Mouse (Mus musculus): ENCODE results near the gene Timm29. TPM values are rescaled to one million over a fixed set of nuclear protein-coding genes. Genes with fewer than 3 reads are reported as not detected.
"Not testable (repeated sequence)": the region's sequence is repeated elsewhere in the genome, so short reads cannot be mapped to it uniquely, and the experiment has no call there.

Timm29 gene
- polyA plus RNA-seq, 1 experiment from 2014 or later, result 29.3 TPM

DNA sequence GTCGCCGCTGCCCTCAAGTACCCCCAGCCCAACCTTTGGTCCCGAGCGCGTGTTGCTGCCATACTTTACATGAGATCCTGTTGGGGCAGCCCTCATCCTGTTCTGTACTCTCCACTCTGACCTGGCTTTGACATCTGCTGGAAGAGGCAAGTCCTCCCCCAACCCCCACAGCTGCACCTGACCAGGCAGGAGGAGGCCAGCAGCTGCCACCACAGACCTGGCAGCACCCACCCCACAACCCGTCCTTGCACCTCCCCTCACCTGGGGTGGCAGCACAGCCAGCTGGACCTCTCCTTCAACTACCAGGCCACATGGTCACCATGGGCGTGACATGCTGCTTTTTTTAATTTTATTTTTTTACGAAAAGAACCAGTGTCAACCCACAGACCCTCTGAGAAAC, 4.2 kb upstream of the Timm29 start:
- Histone ChIP-seq H3K27ac (no peak overlapping the region), H3K4me2 (replicated peaks) (no peak overlapping the region), H3K4me1 (replicated peaks) (peaks cover 9% of the 10 kb centered on the region), H3K9ac (no peak overlapping the region), H3K27me3 (replicated peaks) (no peaks in the 10 kb centered on the region), H3K9me3 (no peaks in the 10 kb centered on the region), H3K36me3 (peaks cover 48% of the 10 kb centered on the region), H3K4me3 (replicated peaks) (no peak overlapping the region)
- 85% methylated on average over 8 of the region's 8 CpGs for WGBS
- ATAC-seq, result no peak

- 91% methylated on average over 5 of the region's 5 CpGs for WGBS
- no peak for ATAC-seq
- Histone ChIP-seq H3K4me2 (replicated peaks) (no peak overlapping the region), H3K27me3 (replicated peaks) (no peaks in the 10 kb centered on the region), H3K9me3 (no peaks in the 10 kb centered on the region), H3K27ac (no peak overlapping the region), H3K4me3 (replicated peaks) (no peak overlapping the region), H3K9ac (no peak overlapping the region), H3K4me1 (replicated peaks) (peaks cover 18% of the 10 kb centered on the region), H3K36me3 (peaks cover 44% of the 10 kb centered on the region)
Observed at GRCm38 (mm10) chr9:21589538-21589937, 3.0 kb upstream of the Timm29 start.

DNA sequence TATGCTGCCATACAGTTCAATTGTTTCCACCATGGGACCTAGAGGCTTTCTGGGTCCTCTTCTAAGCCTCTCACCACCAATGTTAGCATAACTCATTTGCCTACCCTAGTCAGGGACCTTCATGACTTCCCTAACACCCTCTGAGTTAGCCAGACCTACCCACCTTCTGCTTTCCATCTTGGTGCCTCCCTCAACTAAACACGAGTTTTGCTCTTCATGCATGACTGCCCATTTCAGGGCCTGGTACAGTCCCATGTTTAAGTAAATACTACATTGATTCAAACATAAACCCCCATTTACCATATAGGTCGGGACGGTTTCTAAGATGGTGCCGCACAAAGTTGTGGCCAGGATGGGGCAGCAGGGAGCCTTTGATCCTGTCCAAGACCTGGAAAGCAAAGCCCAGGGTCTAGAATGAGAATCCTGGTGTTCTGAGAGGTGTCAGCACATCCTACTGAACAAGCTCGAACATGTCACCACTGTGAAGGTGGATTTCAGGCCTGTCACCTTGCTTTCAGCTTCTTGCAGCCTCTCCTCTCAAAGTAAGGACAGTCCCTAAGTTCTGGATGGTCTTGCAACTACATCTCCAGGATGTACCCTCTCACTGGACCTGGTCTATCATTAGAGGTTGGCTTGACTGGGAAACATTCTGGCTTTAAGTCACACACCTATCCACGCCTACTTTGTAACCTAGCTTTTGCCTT, 1.2 kb upstream of the Timm29 start:
- peak overlapping the region; percentile 81 for H3K4me2 ChIP-seq (replicated peaks)
- H3K27me3 ChIP-seq (replicated peaks), result no peaks in the 10 kb centered on the region
- H3K4me1 ChIP-seq (replicated peaks), result peaks cover 18% of the 10 kb centered on the region
- no peak overlapping the region for H3K27ac ChIP-seq
- no peak overlapping the region for H3K9ac ChIP-seq
- H3K4me3 ChIP-seq (replicated peaks), result peak overlapping the region; percentile 72; the same call in 1 of the 2 replicates
- 83% methylated on average over 6 of the region's 6 CpGs for WGBS
- ATAC-seq, result no peak
- H3K36me3 ChIP-seq, result peaks cover 32% of the 10 kb centered on the region
- H3K9me3 ChIP-seq, result no peaks in the 10 kb centered on the region

GRCm38 (mm10) chr9:21591831-21592702, 455 bp upstream of the Timm29 start:
- Histone ChIP-seq H3K4me3 (replicated peaks) (peak overlapping the region; percentile 72), H3K9ac (peak overlapping the region; percentile 61), H3K27ac (peak overlapping the region; percentile 52; the same call in 1 of the 2 replicates), H3K9me3 (no peaks in the 10 kb centered on the region), H3K4me2 (replicated peaks) (peak overlapping the region; percentile 81), H3K4me1 (replicated peaks) (peaks cover 18% of the 10 kb centered on the region), H3K27me3 (replicated peaks) (no peaks in the 10 kb centered on the region), H3K36me3 (peaks cover 29% of the 10 kb centered on the region)
- 18% methylated on average over 17 of the region's 17 CpGs for WGBS
- ATAC-seq, result peak; percentile 79

- Histone ChIP-seq H3K9ac (peak overlapping the region; percentile 71), H3K27ac (peak overlapping the region; percentile 77), H3K36me3 (peaks cover 18% of the 10 kb centered on the region; the same call in 1 of the 2 replicates), H3K4me2 (replicated peaks) (peak overlapping the region; percentile 90), H3K4me1 (replicated peaks) (peaks cover 18% of the 10 kb centered on the region), H3K9me3 (no peaks in the 10 kb centered on the region), H3K4me3 (replicated peaks) (peak overlapping the region; percentile 72), H3K27me3 (replicated peaks) (no peaks in the 10 kb centered on the region)
- under 1% methylated on average over 69 of the region's 69 CpGs for WGBS
- ATAC-seq, result peak; percentile 75
Observed at GRCm38 (mm10) chr9:21593122-21593721, 700 bp downstream of the Timm29 start.

- not testable (repeated sequence) for H3K27ac ChIP-seq; H3K9ac ChIP-seq; ATAC-seq; H3K36me3 ChIP-seq; H3K27me3 ChIP-seq (replicated peaks); H3K9me3 ChIP-seq
- H3K4me2 ChIP-seq (replicated peaks), result peak overlapping the region; percentile 90
- peak overlapping the region; percentile 72; the same call in 1 of the 2 replicates for H3K4me3 ChIP-seq (replicated peaks)
- H3K4me1 ChIP-seq (replicated peaks), result peaks cover 18% of the 10 kb centered on the region
- WGBS, result 88% methylated on average over 8 of the region's 8 CpGs
Observed at GRCm38 (mm10) chr9:21594350-21594749, 1.8 kb downstream of the Timm29 start.

- no peak for ATAC-seq
- Histone ChIP-seq H3K4me2 (replicated peaks) (peak overlapping the region; percentile 90), H3K36me3 (0 out of 2 replicates have a peak, but pooled peaks cover 2% of the 10 kb centered on the region), H3K9ac (peak overlapping the region; percentile 3; the same call in 1 of the 2 replicates), H3K27ac (no peak overlapping the region), H3K4me3 (replicated peaks) (no peak overlapping the region), H3K4me1 (replicated peaks) (peaks cover 18% of the 10 kb centered on the region), H3K9me3 (no peaks in the 10 kb centered on the region), H3K27me3 (replicated peaks) (no peaks in the 10 kb centered on the region)
- 74% methylated on average over 2 of the region's 2 CpGs for WGBS
Observed at GRCm38 (mm10) chr9:21594838-21595237, 2.3 kb downstream of the Timm29 start.

DNA sequence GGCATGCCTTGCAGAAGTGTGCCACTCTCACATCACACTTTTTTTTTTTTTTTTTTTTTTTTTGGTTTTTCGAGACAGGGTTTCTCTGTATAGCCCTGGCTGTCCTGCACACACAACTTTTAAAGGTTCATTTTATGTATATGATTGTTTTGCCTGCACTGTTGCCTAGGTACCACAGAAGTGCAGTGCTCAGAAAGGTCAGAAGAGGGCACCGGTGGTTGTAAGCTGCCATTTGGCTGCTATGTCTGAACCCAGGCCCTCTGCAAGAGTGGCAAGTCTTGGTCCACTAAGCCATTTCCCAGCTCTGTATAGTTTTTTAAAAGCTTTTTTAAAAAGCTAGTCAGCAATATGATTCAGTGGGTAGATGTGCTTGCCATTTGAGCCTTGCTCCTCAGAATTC, 5.7 kb downstream of the Timm29 start:
- Histone ChIP-seq H3K9ac (no peak overlapping the region), H3K36me3 (no peaks in the 10 kb centered on the region), H3K27me3 (replicated peaks) (no peaks in the 10 kb centered on the region), H3K4me1 (replicated peaks) (peaks cover 9% of the 10 kb centered on the region), H3K27ac (no peak overlapping the region), H3K4me3 (replicated peaks) (no peak overlapping the region), H3K4me2 (replicated peaks) (no peak overlapping the region), H3K9me3 (no peaks in the 10 kb centered on the region)
- no peak for ATAC-seq
- WGBS, result 42% methylated on average over 2 of the region's 2 CpGs

- Histone ChIP-seq H3K4me3 (replicated peaks) (no peak overlapping the region), H3K9ac (no peak overlapping the region), H3K27ac (no peak overlapping the region), H3K9me3 (no peaks in the 10 kb centered on the region), H3K4me1 (replicated peaks) (no peaks in the 10 kb centered on the region), H3K4me2 (replicated peaks) (no peak overlapping the region), H3K27me3 (replicated peaks) (no peaks in the 10 kb centered on the region), H3K36me3 (no peaks in the 10 kb centered on the region)
- no peak for ATAC-seq
- 75% methylated on average over 3 of the region's 3 CpGs for WGBS
Observed at GRCm38 (mm10) chr9:21600186-21600585, 7.7 kb downstream of the Timm29 start.

DNA sequence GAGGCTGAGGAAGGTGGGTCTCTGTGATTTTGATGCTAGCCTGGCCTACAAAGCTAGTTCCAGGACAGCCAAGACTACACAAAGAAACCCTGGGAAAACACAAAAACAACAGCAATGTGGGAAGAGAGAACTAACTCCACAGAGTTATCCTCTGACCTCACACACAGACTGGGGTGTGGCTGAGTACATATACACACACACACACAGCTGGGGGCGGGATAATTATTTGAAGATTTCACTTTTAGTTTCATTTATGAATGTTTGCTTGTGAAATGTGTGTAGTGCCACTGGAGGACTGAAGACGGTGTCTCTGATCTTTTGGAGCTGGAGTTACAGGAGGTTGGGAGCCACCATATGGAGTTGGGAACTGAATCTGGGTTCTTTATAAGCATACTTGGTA, 8.6 kb downstream of the Timm29 start:
- no peak for ATAC-seq
- Histone ChIP-seq H3K27ac (no peak overlapping the region), H3K36me3 (no peaks in the 10 kb centered on the region), H3K9ac (no peak overlapping the region), H3K4me2 (replicated peaks) (no peak overlapping the region), H3K4me3 (replicated peaks) (no peak overlapping the region), H3K9me3 (no peaks in the 10 kb centered on the region), H3K4me1 (replicated peaks) (no peaks in the 10 kb centered on the region), H3K27me3 (replicated peaks) (no peaks in the 10 kb centered on the region)
- WGBS, result 85% methylated on average over 2 of the region's 2 CpGs

DNA sequence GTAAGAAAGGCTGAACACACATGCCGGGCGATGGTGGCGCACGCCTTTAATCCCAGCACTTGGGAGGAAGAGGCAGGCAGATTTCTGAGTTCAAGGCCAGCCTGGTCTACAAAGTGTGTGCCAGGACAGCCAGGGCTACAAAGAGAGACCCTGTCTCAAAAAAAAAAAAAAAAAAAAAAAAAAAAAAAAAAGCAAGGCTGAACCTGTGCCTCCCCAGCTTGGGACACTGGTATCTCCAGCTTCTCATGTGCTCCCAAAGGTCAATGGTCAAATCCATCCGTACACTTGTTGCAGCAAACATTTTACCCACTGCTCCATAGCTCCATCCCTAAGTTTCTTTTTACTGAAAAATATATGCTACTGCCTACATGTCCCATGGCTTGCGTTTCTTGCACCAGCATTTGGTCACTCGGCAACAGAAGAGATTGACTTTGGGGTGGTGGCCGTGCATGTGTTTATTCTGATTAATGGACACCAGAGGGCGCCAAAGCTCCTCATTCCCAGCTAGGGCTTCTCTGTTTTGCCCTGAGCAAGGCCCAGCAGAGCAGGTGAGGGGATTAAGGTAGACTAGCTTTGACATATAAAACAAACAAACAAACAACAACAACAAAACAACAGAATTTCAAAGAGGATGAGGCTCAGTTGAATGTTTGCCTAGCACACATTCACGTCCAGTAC, 9.3 kb downstream of the Timm29 start:
- H3K4me3 ChIP-seq (replicated peaks), result no peak overlapping the region
- no peaks in the 10 kb centered on the region for H3K27me3 ChIP-seq (replicated peaks)
- peak; percentile 89 for ATAC-seq
- no peak overlapping the region for H3K4me2 ChIP-seq (replicated peaks)
- 50% methylated on average over 10 of the region's 10 CpGs for WGBS
- H3K36me3 ChIP-seq, result no peaks in the 10 kb centered on the region
- no peaks in the 10 kb centered on the region for H3K4me1 ChIP-seq (replicated peaks)
- H3K9ac ChIP-seq, result no peak overlapping the region
- no peak overlapping the region for H3K27ac ChIP-seq
- H3K9me3 ChIP-seq, result no peaks in the 10 kb centered on the region

DNA sequence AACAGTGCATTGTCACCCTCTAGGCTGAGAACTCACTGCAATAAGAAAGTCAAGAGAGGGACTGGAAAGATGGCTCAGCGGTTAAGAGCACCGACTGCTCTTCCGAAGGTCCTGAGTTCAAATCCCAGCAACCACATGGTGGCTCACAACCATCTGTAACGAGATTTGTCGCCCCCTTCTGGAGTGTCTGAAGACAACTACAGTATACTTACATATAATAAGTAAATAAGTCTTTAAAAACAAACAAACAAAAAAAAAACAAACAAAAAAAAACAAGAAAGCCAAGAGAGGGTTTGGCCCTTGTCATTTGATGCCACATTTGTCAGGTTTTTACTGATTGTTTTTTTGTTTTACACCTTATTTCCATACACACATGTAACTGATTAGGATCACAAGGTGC, 11.6 kb downstream of the Timm29 start:
- no peak overlapping the region for H3K4me3 ChIP-seq (replicated peaks)
- 74% methylated on average over 5 of the region's 5 CpGs for WGBS
- no peaks in the 10 kb centered on the region for H3K27me3 ChIP-seq (replicated peaks)
- H3K9me3 ChIP-seq, result no peaks in the 10 kb centered on the region
- no peak for ATAC-seq
- H3K27ac ChIP-seq, result no peak overlapping the region
- H3K4me1 ChIP-seq (replicated peaks), result no peaks in the 10 kb centered on the region
- no peak overlapping the region for H3K9ac ChIP-seq
- no peak overlapping the region for H3K4me2 ChIP-seq (replicated peaks)
- H3K36me3 ChIP-seq, result no peaks in the 10 kb centered on the region
